Mouse (Mus musculus) CH12.LX (cell line): ENCODE measurements around the gene Lrrc8b.

Source experiments
- CTCF ChIP-seq, 2 experiments: IDR thresholded peaks in 1 of 2; conservative IDR thresholded peaks in 1 of 2; 2 replicates each; pipeline ENCODE4 v1.5.1; 2011 to 2012; ENCODE audit warnings: low read depth in 2 of 2, low read length in 2 of 2, improper control_type of control experiment in 1 of 2, inconsistent platforms in 1 of 2, mild to moderate bottlenecking in 1 of 2, moderate library complexity in 1 of 2
- EP300 ChIP-seq: IDR thresholded peaks from 2 replicates; pipeline ENCODE4 v1.6.1; 2011; ENCODE audit warnings: low read length, improper control_type of control experiment
- IRF4 ChIP-seq: IDR thresholded peaks from 2 replicates; pipeline ENCODE4 v1.6.1; 2014; ENCODE audit warnings: low read depth, mild to moderate bottlenecking, inconsistent platforms, low read length, improper control_type of control experiment
- JUND ChIP-seq: conservative IDR thresholded peaks from 2 replicates; pipeline ENCODE4 v1.6.1; 2011; ENCODE audit warnings: low read depth, low read length, improper control_type of control experiment
- POLR2A ChIP-seq: IDR thresholded peaks from 2 replicates; pipeline ENCODE4 v1.6.1; 2011; ENCODE audit warnings: low read depth, mild to moderate bottlenecking, improper control_type of control experiment, low read length
- USF2 ChIP-seq: conservative IDR thresholded peaks from 2 replicates; pipeline ENCODE4 v1.6.1; 2011; ENCODE audit warnings: low read depth, low read length, improper control_type of control experiment
- ZC3H11A ChIP-seq: IDR thresholded peaks from 2 replicates; pipeline ENCODE4 v1.6.1; 2012; ENCODE audit warnings: low read depth, mild to moderate bottlenecking, inconsistent platforms, low read length, improper control_type of control experiment

DNA sequence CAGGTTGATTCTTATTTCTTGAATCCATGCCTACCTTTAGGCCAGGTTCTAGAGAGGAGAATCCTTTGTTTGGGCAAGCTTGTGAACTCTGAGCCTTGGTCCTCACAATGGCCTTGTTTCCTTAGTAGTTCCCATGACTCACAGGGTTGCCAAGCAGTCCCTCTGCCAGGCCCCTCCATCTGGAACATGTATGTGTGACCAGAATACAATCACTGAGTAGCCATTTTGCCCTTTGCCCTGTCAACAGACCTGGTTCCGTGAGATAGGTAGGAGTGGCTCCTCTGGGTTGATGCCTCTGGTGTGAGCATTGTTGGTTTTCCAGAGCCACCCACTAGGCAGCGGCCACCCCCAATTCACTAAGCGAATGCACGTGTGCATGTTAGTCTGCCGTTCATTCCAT, 24.0 kb downstream of the Lrrc8b start:
- TF ChIP-seq JUND (no peak), EP300 (no peak), POLR2A (no peak), CTCF (conservative IDR thresholded peaks at IDR 0.05 in 1 of 2, IDR thresholded peaks at IDR 0.05 in 1 of 2; ENCODE audit: low read depth in 2 of 2, low read length in 2 of 2) (no peak), ZC3H11A (no peak), USF2 (no peak), IRF4 (no peak)
